Mouse (Mus musculus) layer of hippocampus, postnatal 10 days (tissue): ENCODE measurements at regions not wholly inside any gene's neighbourhood (a gene's known extent, or its start where the extent isn't known, plus 50 kb on each side); places are given as distances from the start of the nearest gene placed in this dataset.
A peak's percentile ranks its signal among the peaks of the same experiment; 100 is the strongest.

Source experiments
- DNase-seq, 2 experiments: peaks; one replicate each; pipeline ENCODE4 v3.0.0; 2021; ENCODE audit warnings: low spot score in 2 of 2

- DNase-seq: no peak
These were observed 541.8 kb upstream of the Cdh20 start for GRCm38 (mm10) chr1:104226493-104226892.

GRCm38 (mm10) chr1:104226901-104227300 is 541.4 kb upstream of the Cdh20 start:
- DNase-seq: peak; percentile 6 to 39

GRCm38 (mm10) chr1:104241605-104242004 is 526.7 kb upstream of the Cdh20 start:
- no peak for DNase-seq

- no peak for DNase-seq
These were observed 502.6 kb upstream of the Cdh20 start for GRCm38 (mm10) chr1:104265775-104266174.

GRCm38 (mm10) chr1:104307941-104308340 is 460.4 kb upstream of the Cdh20 start:
- no peak for DNase-seq

- peak; percentile 8 to 16 for DNase-seq
These were observed 456.7 kb upstream of the Cdh20 start for GRCm38 (mm10) chr1:104311617-104312016.

- no peak for DNase-seq
These were observed 453.3 kb upstream of the Cdh20 start for GRCm38 (mm10) chr1:104315058-104315457.

GRCm38 (mm10) chr1:104318020-104318419 is 450.3 kb upstream of the Cdh20 start:
- no peak for DNase-seq

GRCm38 (mm10) chr1:104332666-104333370 is 435.5 kb upstream of the Cdh20 start:
- no peak for DNase-seq

GRCm38 (mm10) chr1:104333577-104333976 is 434.8 kb upstream of the Cdh20 start:
- no peak for DNase-seq
